Mouse (Mus musculus) liver, adult (tissue): ENCODE results near the gene Ssr3.

Experiments used
- GATA4 ChIP-seq: IDR thresholded peaks from 2 replicates; pipeline ENCODE4 v1.6.1; 2014; ENCODE audit warnings: mild to moderate bottlenecking, low read length; ENCODE audit not compliant: insufficient replicate concordance

The Ssr3 gene

GRCm38 (mm10) chr3:65355479-65355878 is 36.9 kb downstream of the Ssr3 start:
- TF ChIP-seq GATA4 = no peak

- TF ChIP-seq GATA4 = no peak
These were observed 39.0 kb downstream of the Ssr3 start for GRCm38 (mm10) chr3:65353263-65354037.

- TF ChIP-seq GATA4 = no peak
These were observed 39.9 kb downstream of the Ssr3 start for GRCm38 (mm10) chr3:65352278-65353127.

GRCm38 (mm10) chr3:65346176-65346575 is 46.2 kb downstream of the Ssr3 start:
- no peak for TF ChIP-seq GATA4

GRCm38 (mm10) chr3:65340173-65340951 is 52.1 kb downstream of the Ssr3 start:
- no peak for TF ChIP-seq GATA4

GRCm38 (mm10) chr3:65337835-65338464 is 54.5 kb downstream of the Ssr3 start:
- TF ChIP-seq GATA4 = no peak
